Mouse (Mus musculus): ENCODE data around the gene Ston2. TPM values are rescaled to one million over a fixed set of nuclear protein-coding genes. Genes with fewer than 3 reads are reported as not detected.

Ston2 gene
- total RNA-seq, 4 experiments from 2014 or later, result 30.8 to 32.6 (median 32.0) TPM

- DNase-seq (ENCODE audit: low spot score in 2 of 2), result no peak
Measured at GRCm38 (mm10) chr12:91665431-91665830, 122.8 kb downstream of the Ston2 start.

- no peak for DNase-seq (ENCODE audit: low spot score in 2 of 2)
Measured at GRCm38 (mm10) chr12:91663260-91663659, 124.9 kb downstream of the Ston2 start.

GRCm38 (mm10) chr12:91662844-91663243, 125.3 kb downstream of the Ston2 start:
- DNase-seq (ENCODE audit: low spot score in 2 of 2), result no peak

- no peak for DNase-seq (ENCODE audit: low spot score in 2 of 2)
Measured at GRCm38 (mm10) chr12:91660640-91661417, 127.4 kb downstream of the Ston2 start.

- DNase-seq (ENCODE audit: low spot score in 2 of 2), result peak in 1 of 2 experiments; percentile 20
Measured at GRCm38 (mm10) chr12:91654399-91655122, 133.6 kb downstream of the Ston2 start.

GRCm38 (mm10) chr12:91648426-91648825, 139.8 kb downstream of the Ston2 start:
- no peak for DNase-seq (ENCODE audit: low spot score in 2 of 2)

GRCm38 (mm10) chr12:91645361-91646123, 142.6 kb downstream of the Ston2 start:
- no peak for DNase-seq (ENCODE audit: low spot score in 2 of 2)

GRCm38 (mm10) chr12:91643221-91643620, 145.0 kb downstream of the Ston2 start:
- no peak for DNase-seq (ENCODE audit: low spot score in 2 of 2)

- no peak for DNase-seq (ENCODE audit: low spot score in 2 of 2)
Measured at GRCm38 (mm10) chr12:91642426-91643093, 145.6 kb downstream of the Ston2 start.

GRCm38 (mm10) chr12:91641631-91642141, 146.5 kb downstream of the Ston2 start:
- DNase-seq (ENCODE audit: low spot score in 2 of 2), result peak; percentile 19 to 30

GRCm38 (mm10) chr12:91641133-91641532, 147.1 kb downstream of the Ston2 start:
- DNase-seq (ENCODE audit: low spot score in 2 of 2), result no peak

GRCm38 (mm10) chr12:91640712-91641111, 147.5 kb downstream of the Ston2 start:
- DNase-seq (ENCODE audit: low spot score in 2 of 2), result peak; percentile 46 to 74

- no peak for DNase-seq (ENCODE audit: low spot score in 2 of 2)
Measured at GRCm38 (mm10) chr12:91638351-91638750, 149.8 kb downstream of the Ston2 start.

- DNase-seq (ENCODE audit: low spot score in 2 of 2), result no peak
Measured at GRCm38 (mm10) chr12:91637136-91637909, 150.9 kb downstream of the Ston2 start.

- DNase-seq (ENCODE audit: low spot score in 2 of 2), result no peak
Measured at GRCm38 (mm10) chr12:91626482-91626881, 161.7 kb downstream of the Ston2 start.

GRCm38 (mm10) chr12:91625013-91625412, 163.2 kb downstream of the Ston2 start:
- peak in 1 of 2 experiments; percentile 44 for DNase-seq (ENCODE audit: low spot score in 2 of 2)

GRCm38 (mm10) chr12:91609425-91609824, 178.8 kb downstream of the Ston2 start:
- no peak for DNase-seq (ENCODE audit: low spot score in 2 of 2)

- DNase-seq (ENCODE audit: low spot score in 2 of 2), result no peak
Measured at GRCm38 (mm10) chr12:91607678-91608077, 180.5 kb downstream of the Ston2 start.

- no peak for DNase-seq (ENCODE audit: low spot score in 2 of 2)
Measured at GRCm38 (mm10) chr12:91606651-91607050, 181.5 kb downstream of the Ston2 start.

- DNase-seq (ENCODE audit: low spot score in 2 of 2), result no peak
Measured at GRCm38 (mm10) chr12:91604600-91604999, 183.6 kb downstream of the Ston2 start.
